9 mouse cellular contexts compared by ENCODE assay signal in genomic region chr2:66473181-66473822, GRCm38 (mm10). TPM values are rescaled to one million over a fixed set of nuclear protein-coding genes. Genes with fewer than 3 reads are reported as not detected.
A peak's percentile ranks its signal among the peaks of the same experiment; 100 is the strongest.
DNase-seq lines count a peak whose midpoint lies in the region; TF ChIP-seq lines count a peak whose summit lies in the region.
"Had no signal": no experiment of that assay in that cellular context is flagged by ENCODE, and none has a peak within 500 bp of the region (broad histone marks: within the 10 kb centered on the region; RNA-seq: fewer than 3 reads in every experiment).

No protein-coding gene starts in this region.

- intact Hi-C loops in gastrocnemius, adult 2 months (cut with DNase I), result no loop called here

- no peak for DNase-seq in gastrocnemius, adult 2 months
- no peak for DNase-seq in gastrocnemius, adult 8-10 months (ENCODE audit: low spot score in 2 of 2)
- DNase-seq in right cerebral cortex, adult 2 months (ENCODE audit: low spot score in 2 of 2), result peak; percentile 45 to 46
- DNase-seq in right cerebral cortex, postnatal 36 days (ENCODE audit: low spot score in 2 of 2), result no peak
- DNase-seq in kidney, postnatal 36 days, result peak; percentile 15 to 32
- peak; percentile 8 for DNase-seq in retina, postnatal 7 days (ENCODE audit: low read depth, low spot score)
- DNase-seq in T-cell, adult 2 months (ENCODE audit: low spot score), result no peak
- DNase-seq in urinary bladder, adult 2 months (ENCODE audit: low spot score), result no peak

- TF ChIP-seq CTCF in gastrocnemius, adult 2 months (IDR thresholded peaks at IDR 0.05), result peak; percentile 53

- no peak overlapping the region for H3K27ac ChIP-seq in gastrocnemius, adult 2 months

- no peak overlapping the region for H3K4me3 ChIP-seq in gastrocnemius, adult 2 months

RNA-seq across cellular contexts. Expression of gene Scn1a, which starts 32.7 kb away (rescaled TPM):
- total RNA-seq in gastrocnemius, adult 2 months (2021), result under 1 TPM in 1 of 2 experiments, not detected in 1; 0.10 TPM
- under 1 TPM in 3 of 4 experiments, not detected in 1; 0.07 to 0.13 (median 0.13) TPM for total RNA-seq in gastrocnemius, adult 8-10 months (2022)
- polyA plus RNA-seq in urinary bladder, adult 2 months (2012; rRNA removed), result 0.18 TPM in 2 replicates
- polyA plus RNA-seq: spleen, adult 2 months had no signal

Comparison
In these comparisons a context has a peak if more than half of its experiments do, and no peak if none do; other contexts are left out.
1. DNase-seq: peak in right cerebral cortex, adult 2 months (2 of 2), kidney, postnatal 36 days (2 of 2) and retina, postnatal 7 days (single experiment); none in gastrocnemius, adult 2 months (single experiment), gastrocnemius, adult 8-10 months (0 of 2), right cerebral cortex, postnatal 36 days (0 of 2), T-cell, adult 2 months (single experiment) and urinary bladder, adult 2 months (single experiment).